Mouse (Mus musculus): ENCODE data around the gene Fam166a. TPM values are rescaled to one million over a fixed set of nuclear protein-coding genes. Genes with fewer than 3 reads are reported as not detected.

Fam166a gene
- polyA plus RNA-seq, 1 experiment: 0.55 TPM

DNA sequence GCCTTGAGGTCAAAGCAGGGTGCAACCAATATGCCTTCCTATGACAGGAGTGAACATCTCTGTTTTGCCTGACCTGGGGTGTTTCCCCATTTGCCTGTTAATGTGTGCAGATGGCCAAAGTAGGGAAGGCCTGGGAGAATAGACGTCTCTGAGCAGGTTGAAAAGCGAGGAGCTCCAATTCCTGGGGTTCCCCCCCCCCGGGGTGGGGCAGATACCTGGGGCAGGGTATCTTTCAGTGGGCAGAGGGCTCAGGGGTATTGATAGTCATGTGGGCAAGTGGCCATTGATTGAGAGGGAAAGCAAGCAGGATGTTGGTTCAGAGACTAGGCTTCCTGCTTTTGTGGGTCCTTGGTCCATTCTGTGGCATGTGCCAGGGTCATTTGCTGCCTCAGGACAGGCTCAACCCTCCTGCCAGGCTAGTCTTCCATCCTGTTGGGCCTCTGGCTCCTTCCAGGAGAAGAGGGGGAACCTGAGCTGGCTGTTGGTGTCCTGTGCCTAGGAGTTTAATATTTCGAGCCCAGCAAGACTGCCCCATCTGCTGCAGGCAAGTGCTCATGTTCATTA lies 49.3 kb downstream of the Fam166a start:
- 68% methylated on average over 4 of the region's 4 CpGs for WGBS
- H3K4me3 ChIP-seq (ENCODE audit: insufficient read depth, low read depth, low read length): no peak overlapping the region

More for the DNA sequence above, 49.3 kb downstream of the Fam166a start:
- Histone ChIP-seq H3K27ac (ENCODE audit: insufficient read depth, low read depth, low read length) (no peak overlapping the region), H3K4me1 (ENCODE audit: control insufficient read depth, insufficient read depth, low read length) (peaks cover 25% of the 10 kb centered on the region), H3K27me3 (replicated peaks; ENCODE audit: control insufficient read depth, insufficient read depth, low read length) (no peaks in the 10 kb centered on the region), H3K36me3 (ENCODE audit: control insufficient read depth, insufficient read depth, low read length) (no peaks in the 10 kb centered on the region)
- no peak for DNase-seq
- no peak for TF ChIP-seq CTCF (conservative IDR thresholded peaks at IDR 0.05; ENCODE audit: insufficient read depth, insufficient read length, low read depth, low read length)
- no peak for TF ChIP-seq POLR2A (IDR thresholded peaks at IDR 0.05; ENCODE audit: low read depth, low read length)

Other genes starting within 250 kb of the Fam166a start
- 55.8 and 66.0 TPM in 2 replicates for gene Mrpl41, start 243.6 kb upstream of the Fam166a start, polyA plus RNA-seq (2012; rRNA removed)
- gene Pnpla7, start 242.7 kb upstream of the Fam166a start, polyA plus RNA-seq (2012; rRNA removed): 22.4 and 24.1 TPM in 2 replicates
- 77.8 and 110 TPM in 2 replicates for gene Nsmf, start 164.4 kb upstream of the Fam166a start, polyA plus RNA-seq (2012; rRNA removed)
- gene Entpd8, start 138.4 kb upstream of the Fam166a start, polyA plus RNA-seq (2012; rRNA removed): 23.7 and 29.2 TPM in 2 replicates
- gene Noxa1, start 123.6 kb upstream of the Fam166a start, polyA plus RNA-seq (2012; rRNA removed): not detected in 2 replicates
- gene Nrarp, start 38.0 kb upstream of the Fam166a start, polyA plus RNA-seq (2012; rRNA removed): 5.7 and 7.8 TPM in 2 replicates
- gene Tor4a, start 21.9 kb upstream of the Fam166a start, polyA plus RNA-seq (2012; rRNA removed): 21.8 and 26.9 TPM in 2 replicates
- gene Nelfb, start 7.3 kb upstream of the Fam166a start, polyA plus RNA-seq (2012; rRNA removed): 62.6 and 70.5 TPM in 2 replicates
- 0.42 and 0.68 TPM in 2 replicates for gene Stpg3, start 4.1 kb upstream of the Fam166a start, polyA plus RNA-seq (2012; rRNA removed)
- 313 and 314 TPM in 2 replicates for gene Tubb4b, start 6.0 kb downstream of the Fam166a start, polyA plus RNA-seq (2012; rRNA removed)
- 240 and 299 TPM in 2 replicates for gene Slc34a3, start 15.6 kb downstream of the Fam166a start, polyA plus RNA-seq (2012; rRNA removed)
- 0.06 and 0.12 TPM in 2 replicates for gene Rnf224, start 18.0 kb downstream of the Fam166a start, polyA plus RNA-seq (2012; rRNA removed)
- 49.1 and 57.9 TPM in 2 replicates for gene Rnf208, start 23.5 kb downstream of the Fam166a start, polyA plus RNA-seq (2012; rRNA removed)
- 0.66 and 1.2 TPM in 2 replicates for gene Cysrt1, start 23.7 kb downstream of the Fam166a start, polyA plus RNA-seq (2012; rRNA removed)
- gene AL732309.1, start 28.1 kb downstream of the Fam166a start, polyA plus RNA-seq (2012; rRNA removed): 13.0 and 15.2 TPM in 2 replicates
- 48.9 and 50.7 TPM in 2 replicates for gene Tmem203, start 36.7 kb downstream of the Fam166a start, polyA plus RNA-seq (2012; rRNA removed)
- 81.0 and 85.4 TPM in 2 replicates for gene Tprn, start 43.9 kb downstream of the Fam166a start, polyA plus RNA-seq (2012; rRNA removed)
- 46.2 and 48.8 TPM in 2 replicates for gene Ssna1, start 53.7 kb downstream of the Fam166a start, polyA plus RNA-seq (2012; rRNA removed)
- gene Anapc2, start 53.7 kb downstream of the Fam166a start, polyA plus RNA-seq (2012; rRNA removed): 82.6 and 92.3 TPM in 2 replicates
- not detected in 2 replicates for gene Tmem210, start 69.4 kb downstream of the Fam166a start, polyA plus RNA-seq (2012; rRNA removed)
- gene Lrrc26, start 71.2 kb downstream of the Fam166a start, polyA plus RNA-seq (2012; rRNA removed): 2.7 and 3.0 TPM in 2 replicates
- 0.34 and 0.41 TPM in 2 replicates for gene Grin1, start 100.4 kb downstream of the Fam166a start, polyA plus RNA-seq (2012; rRNA removed)
- gene Man1b1, start 113.6 kb downstream of the Fam166a start, polyA plus RNA-seq (2012; rRNA removed): 16.6 and 19.6 TPM in 2 replicates
- gene Dpp7, start 137.6 kb downstream of the Fam166a start, polyA plus RNA-seq (2012; rRNA removed): 167 and 171 TPM in 2 replicates
- 125 and 133 TPM in 2 replicates for gene Uap1l1, start 146.9 kb downstream of the Fam166a start, polyA plus RNA-seq (2012; rRNA removed)
- 0.20 and 0.34 TPM in 2 replicates for gene Sapcd2, start 153.6 kb downstream of the Fam166a start, polyA plus RNA-seq (2012; rRNA removed)
- 18.8 and 23.8 TPM in 2 replicates for gene Entpd2, start 177.1 kb downstream of the Fam166a start, polyA plus RNA-seq (2012; rRNA removed)
- 73.7 and 99.5 TPM in 2 replicates for gene Npdc1, start 180.6 kb downstream of the Fam166a start, polyA plus RNA-seq (2012; rRNA removed)
- gene Fut7, start 204.5 kb downstream of the Fam166a start, polyA plus RNA-seq (2012; rRNA removed): 0.19 and 0.80 TPM in 2 replicates
- gene Abca2, start 210.0 kb downstream of the Fam166a start, polyA plus RNA-seq (2012; rRNA removed): 51.0 and 64.0 TPM in 2 replicates
- gene Clic3, start 238.1 kb downstream of the Fam166a start, polyA plus RNA-seq (2012; rRNA removed): 104 and 130 TPM in 2 replicates
- gene Paxx, start 242.3 kb downstream of the Fam166a start, polyA plus RNA-seq (2012; rRNA removed): 49.0 and 53.2 TPM in 2 replicates

All from kidney, adult 2 months (tissue).